Mouse (Mus musculus) limb, embryonic 11.5 days (tissue): ENCODE results near the gene Dcaf4. TPM values are rescaled to one million over a fixed set of nuclear protein-coding genes. Genes with fewer than 3 reads are reported as not detected.

Experiments used
- ATAC-seq: fragments of 200-750 bp; cut with Nextera tagmentation; 2 replicates; pipeline ENCODE4 v1.8.0; 2017; ENCODE audit warnings: low read depth; ENCODE audit not compliant: insufficient number of reproducible peaks, low FRiP score, low TSS enrichment
- DNase-seq: peaks from one replicate; pipeline ENCODE4 v3.0.0-alpha.2; 2015; ENCODE audit warnings: low spot score
- H3K27ac ChIP-seq: fragments of 300-500 bp; sonication (generic); replicated peaks from 2 replicates; pipeline ENCODE4 v1.5.1; 2014; ENCODE audit warnings: low read depth, mild to moderate bottlenecking, low read length
- H3K27me3 ChIP-seq: fragments of 300-500 bp; sonication (generic); 2 replicates; pipeline ENCODE4 v1.6.1; 2014; ENCODE audit warnings: mild to moderate bottlenecking, low read length, mixed read lengths; ENCODE audit not compliant: control insufficient read depth, insufficient read depth
- H3K36me3 ChIP-seq: fragments of 300-500 bp; sonication (generic); 2 replicates; pipeline ENCODE4 v1.6.1; 2014; ENCODE audit warnings: mild to moderate bottlenecking, low read length, moderate library complexity, mixed read lengths; ENCODE audit not compliant: control insufficient read depth, insufficient read depth
- H3K4me1 ChIP-seq: fragments of 300-500 bp; sonication (generic); 2 replicates; pipeline ENCODE4 v1.6.1; 2014; ENCODE audit warnings: low read length, mixed read lengths; ENCODE audit not compliant: control insufficient read depth, insufficient read depth
- H3K4me2 ChIP-seq: fragments of 300-500 bp; sonication (generic); 2 replicates; pipeline ENCODE4 v1.6.1; 2014; ENCODE audit warnings: low read depth, mild to moderate bottlenecking, moderate library complexity; ENCODE audit not compliant: severe bottlenecking
- H3K4me3 ChIP-seq: fragments of 300-500 bp; sonication (generic); 2 replicates; pipeline ENCODE4 v1.5.1; 2014; ENCODE audit warnings: low read depth, low read length
- H3K9ac ChIP-seq: fragments of 300-500 bp; sonication (generic); 2 replicates; pipeline ENCODE4 v1.6.1; 2014; ENCODE audit warnings: mild to moderate bottlenecking, low read length
- H3K9me3 ChIP-seq: fragments of 300-500 bp; sonication (generic); 2 replicates; pipeline ENCODE4 v1.6.1; 2016; ENCODE audit warnings: low read length; ENCODE audit not compliant: control insufficient read depth
- WGBS: fragments of 180-500 bp; shearing (Covaris S2); extraction: QIAGEN DNeasy Blood & Tissue Kit; methylation state at CpG from one replicate; pipeline ENCODE4 v1.1.7; 2014; 5-methylcytosine and 5-hydroxymethylcytosine counted together
- polyA plus RNA-seq: library from polyadenylated mRNA; unstranded; fragments of >200 nt; fragmentation: Nextera tagmentation; extraction: Ambion mirVana; gene quantifications from 2 replicates; pipeline ENCODE4 v1.2.1, GENCODE M21; 2014

Dcaf4 gene
- polyA plus RNA-seq, 1 experiment from 2014 or later, result 28.1 TPM

DNA sequence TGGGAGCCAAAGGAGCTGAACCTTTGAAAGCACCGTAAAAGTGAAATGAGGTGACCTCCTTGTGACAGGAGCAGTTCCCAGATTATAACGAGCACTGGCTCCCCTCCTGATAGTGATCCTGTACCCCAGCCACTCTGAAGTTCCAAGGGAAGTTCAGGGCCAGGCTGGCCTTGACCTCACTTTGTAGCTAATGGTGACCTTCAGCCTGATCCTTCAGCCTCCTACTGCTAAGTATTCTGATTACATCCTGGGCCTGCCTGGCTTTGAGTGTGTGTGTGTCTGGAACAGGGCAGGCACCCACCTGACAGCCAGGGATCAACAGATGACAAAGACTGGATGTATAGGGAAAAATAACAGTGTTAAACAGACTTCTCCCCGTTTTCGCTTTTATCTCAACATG is 3.6 kb downstream of the Dcaf4 start:
- no peak overlapping the region for H3K27ac ChIP-seq
- no peak for DNase-seq
- H3K4me1 ChIP-seq, result no peaks in the 10 kb centered on the region
- no peak overlapping the region for H3K4me2 ChIP-seq
- WGBS, result 55% methylated on average over 4 of the region's 4 CpGs
- H3K9me3 ChIP-seq, result no peaks in the 10 kb centered on the region
- no peak overlapping the region for H3K9ac ChIP-seq
- no peak for ATAC-seq
- no peaks in the 10 kb centered on the region for H3K36me3 ChIP-seq
- no peak overlapping the region for H3K4me3 ChIP-seq
- no peaks in the 10 kb centered on the region for H3K27me3 ChIP-seq

DNA sequence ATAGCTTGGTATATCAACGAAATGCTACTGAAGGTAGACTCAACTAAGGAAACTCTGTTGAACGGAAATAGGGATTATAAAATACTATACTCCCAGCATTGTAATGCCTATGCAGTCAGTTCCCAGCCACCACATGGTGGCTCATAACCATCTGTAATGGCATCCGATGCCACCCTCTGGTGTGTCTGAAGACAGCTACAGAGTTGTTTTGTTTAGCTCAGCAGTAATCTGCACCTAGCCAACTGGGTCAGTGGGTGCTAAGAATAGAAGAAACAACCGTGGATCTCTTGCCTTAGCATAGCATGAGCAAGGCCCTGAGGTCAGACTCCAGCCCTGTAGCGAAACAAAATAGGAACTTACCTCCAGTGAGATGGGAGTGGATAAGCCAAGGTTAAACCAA is 4.1 kb downstream of the Dcaf4 start:
- Histone ChIP-seq H3K36me3 (no peaks in the 10 kb centered on the region), H3K9me3 (no peaks in the 10 kb centered on the region), H3K4me1 (no peaks in the 10 kb centered on the region), H3K4me3 (no peak overlapping the region), H3K27ac (no peak overlapping the region), H3K9ac (no peak overlapping the region), H3K4me2 (no peak overlapping the region), H3K27me3 (no peaks in the 10 kb centered on the region)
- 86% methylated on average over 5 of the region's 5 CpGs for WGBS
- DNase-seq (no peak), ATAC-seq (no peak)

DNA sequence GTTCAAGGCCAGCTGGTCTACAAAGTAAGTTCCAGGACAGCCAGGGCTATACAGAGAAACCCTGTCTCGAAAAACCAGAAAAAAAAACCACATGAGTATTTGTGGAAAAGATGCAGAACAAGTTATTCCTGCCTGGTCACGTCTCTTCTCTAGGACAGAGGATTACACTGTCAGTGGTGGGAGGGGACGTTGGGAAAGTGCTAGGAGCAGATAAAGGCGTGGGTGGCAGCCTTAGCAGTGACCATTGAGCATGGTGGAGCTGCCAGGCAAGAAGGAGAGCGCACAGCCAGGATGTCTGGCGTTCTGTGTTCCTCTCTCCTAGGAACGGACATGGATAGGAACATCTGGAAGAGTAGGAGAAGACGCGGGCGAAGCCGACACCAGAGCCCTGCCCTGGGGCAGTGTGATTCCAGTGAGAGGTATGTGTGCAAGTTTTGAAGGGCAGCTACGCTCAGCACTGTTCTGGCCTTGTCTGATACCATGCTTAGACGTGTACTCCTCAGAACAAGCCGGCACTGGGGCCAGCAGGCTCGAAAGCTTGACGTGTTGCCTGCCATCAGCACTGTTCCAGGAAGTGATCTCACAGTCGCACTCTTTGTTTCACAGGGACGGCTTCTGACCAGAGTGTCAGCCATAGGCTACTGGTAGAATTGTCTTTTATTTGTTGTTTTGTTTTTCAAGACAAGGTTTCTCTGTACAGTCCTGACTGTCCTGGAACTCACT is 5.7 kb downstream of the Dcaf4 start:
- Histone ChIP-seq H3K9ac (no peak overlapping the region), H3K9me3 (no peaks in the 10 kb centered on the region), H3K36me3 (no peaks in the 10 kb centered on the region), H3K4me1 (no peaks in the 10 kb centered on the region), H3K4me2 (no peak overlapping the region), H3K4me3 (no peak overlapping the region), H3K27ac (no peak overlapping the region), H3K27me3 (no peaks in the 10 kb centered on the region)
- 79% methylated on average over 18 of the region's 18 CpGs for WGBS
- ATAC-seq (no peak), DNase-seq (no peak)

DNA sequence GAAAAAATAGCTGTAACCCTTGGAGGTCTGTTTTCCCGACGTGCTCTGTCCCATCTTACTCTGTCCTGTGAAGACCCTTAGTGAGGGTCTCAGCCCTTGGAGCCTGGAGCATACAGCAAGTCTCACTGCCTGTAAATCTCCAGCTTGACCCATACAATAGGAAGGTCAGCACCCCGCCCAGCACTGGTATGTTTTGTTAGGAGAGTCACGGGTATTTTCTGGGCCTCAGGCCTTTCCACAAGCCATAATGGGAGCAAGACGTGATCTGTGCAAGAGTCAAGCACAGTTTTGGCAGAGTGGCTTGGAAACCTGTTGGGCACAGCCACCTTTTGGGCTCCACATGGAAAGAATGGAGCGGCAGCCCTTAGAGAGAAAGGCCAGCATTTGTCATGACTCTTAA is 7.5 kb downstream of the Dcaf4 start:
- H3K4me1 ChIP-seq, result no peaks in the 10 kb centered on the region
- H3K4me3 ChIP-seq, result no peak overlapping the region
- H3K9ac ChIP-seq, result no peak overlapping the region
- H3K9me3 ChIP-seq, result no peaks in the 10 kb centered on the region
- DNase-seq (no peak), ATAC-seq (no peak)
- no peak overlapping the region for H3K27ac ChIP-seq
- no peaks in the 10 kb centered on the region for H3K27me3 ChIP-seq
- H3K4me2 ChIP-seq, result no peak overlapping the region
- no peaks in the 10 kb centered on the region for H3K36me3 ChIP-seq
- WGBS, result 55% methylated on average over 6 of the region's 6 CpGs

DNA sequence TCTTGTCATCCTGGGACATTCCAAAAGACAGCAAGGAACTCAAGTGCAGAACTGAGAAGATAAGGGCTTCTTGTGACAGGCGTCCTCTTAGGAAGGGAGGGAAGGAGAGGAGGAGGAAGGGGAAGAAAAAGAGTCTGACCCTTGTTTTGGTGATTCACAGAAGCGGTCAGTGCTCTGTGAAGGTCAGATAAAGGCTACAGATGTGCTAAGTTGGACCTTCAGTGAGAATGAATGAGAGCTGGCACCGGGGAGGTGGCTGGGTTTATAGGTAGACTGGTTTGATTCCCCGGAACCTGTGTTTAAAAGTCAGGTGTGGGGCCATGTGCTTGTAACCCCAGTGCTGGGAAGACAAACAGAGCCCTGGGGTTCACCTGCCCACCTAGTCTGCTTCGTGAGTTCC is 8.4 kb downstream of the Dcaf4 start:
- no peaks in the 10 kb centered on the region for H3K9me3 ChIP-seq
- 86% methylated on average over 5 of the region's 5 CpGs for WGBS
- no peak for ATAC-seq
- H3K4me1 ChIP-seq, result no peaks in the 10 kb centered on the region
- H3K27me3 ChIP-seq, result no peaks in the 10 kb centered on the region
- H3K27ac ChIP-seq, result no peak overlapping the region
- H3K36me3 ChIP-seq, result no peaks in the 10 kb centered on the region
- no peak overlapping the region for H3K4me2 ChIP-seq
- DNase-seq, result no peak
- no peak overlapping the region for H3K4me3 ChIP-seq
- no peak overlapping the region for H3K9ac ChIP-seq

DNA sequence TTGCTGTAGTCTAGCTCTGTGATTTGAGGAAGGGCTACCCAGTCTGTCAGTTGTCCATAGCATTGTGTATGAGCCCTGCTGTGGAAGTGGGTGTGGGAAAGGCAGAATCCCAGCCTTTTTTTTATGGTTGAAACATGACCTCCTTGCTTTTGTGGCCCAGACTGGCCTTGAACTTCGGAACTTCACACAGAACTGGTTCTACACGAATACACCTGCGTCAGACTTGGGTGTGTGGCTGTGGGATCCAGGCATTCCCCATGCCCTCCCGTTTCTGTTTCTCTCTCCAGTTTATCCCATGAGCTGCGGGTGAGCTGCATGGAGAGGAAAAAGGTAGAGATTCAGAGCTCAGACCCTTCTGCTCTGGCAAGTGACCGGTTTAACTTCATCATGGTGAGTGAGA is 11.7 kb downstream of the Dcaf4 start:
- Histone ChIP-seq H3K27ac (no peak overlapping the region), H3K4me1 (0 out of 2 replicates have a peak, but pooled peaks cover 3% of the 10 kb centered on the region), H3K27me3 (no peaks in the 10 kb centered on the region), H3K9ac (no peak overlapping the region), H3K4me2 (no peak overlapping the region), H3K9me3 (no peaks in the 10 kb centered on the region), H3K36me3 (no peaks in the 10 kb centered on the region; the same call in 1 of the 2 replicates), H3K4me3 (no peak overlapping the region)
- DNase-seq (no peak), ATAC-seq (no peak)
- 88% methylated on average over 6 of the region's 6 CpGs for WGBS

DNA sequence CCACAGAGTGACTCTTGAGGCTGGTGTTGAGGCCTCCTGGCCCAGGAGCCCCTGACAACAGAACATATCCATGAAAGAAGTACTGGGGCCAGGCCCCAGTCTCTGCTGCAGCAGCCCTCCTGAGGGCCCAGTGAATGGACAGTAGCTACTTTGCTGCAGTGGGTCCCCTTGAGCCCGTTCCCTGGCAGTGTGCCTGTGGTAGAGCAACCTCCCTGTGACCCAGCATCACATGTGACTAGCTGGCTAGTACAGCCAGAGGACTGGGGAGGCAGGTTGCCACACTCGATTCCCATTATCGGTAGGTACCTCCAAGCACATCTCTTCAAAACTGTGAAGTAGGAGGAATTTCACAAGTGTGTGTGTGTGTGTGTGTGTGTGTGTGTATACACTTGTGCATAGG is 12.7 kb downstream of the Dcaf4 start:
- no peak overlapping the region for H3K9ac ChIP-seq
- no peak for ATAC-seq
- 0 out of 2 replicates have a peak, but pooled peaks cover 3% of the 10 kb centered on the region for H3K4me1 ChIP-seq
- no peak overlapping the region for H3K27ac ChIP-seq
- no peak for DNase-seq
- no peak overlapping the region for H3K4me3 ChIP-seq
- H3K4me2 ChIP-seq, result no peak overlapping the region
- 97% methylated on average over 3 of the region's 3 CpGs for WGBS
- no peaks in the 10 kb centered on the region; the same call in 1 of the 2 replicates for H3K36me3 ChIP-seq
- no peaks in the 10 kb centered on the region for H3K27me3 ChIP-seq
- H3K9me3 ChIP-seq, result no peaks in the 10 kb centered on the region

DNA sequence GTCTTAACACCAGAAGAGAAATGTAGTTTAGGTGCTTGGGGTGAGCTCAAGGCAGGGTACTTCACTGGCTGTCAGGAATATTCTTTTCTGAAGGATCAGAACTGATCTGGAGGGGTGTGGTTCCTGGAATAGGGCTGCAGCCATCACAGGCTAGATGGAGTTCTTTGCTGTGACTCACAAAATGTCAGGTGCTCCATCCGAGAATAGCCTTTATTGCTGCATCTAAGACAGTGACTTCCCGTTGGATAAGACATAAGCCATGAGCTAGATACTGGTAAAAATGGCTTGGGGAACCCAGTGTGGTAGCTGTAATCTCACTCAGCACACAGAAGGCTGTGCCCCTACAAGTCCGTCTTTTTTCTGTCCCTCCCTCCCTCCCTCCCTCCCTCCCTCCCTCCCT is 13.9 kb downstream of the Dcaf4 start:
- H3K4me2 ChIP-seq, result no peak overlapping the region
- H3K4me1 ChIP-seq, result 0 out of 2 replicates have a peak, but pooled peaks cover 3% of the 10 kb centered on the region
- 80% methylated on average over 3 of the region's 3 CpGs for WGBS
- H3K4me3 ChIP-seq, result no peak overlapping the region
- H3K9ac ChIP-seq, result no peak overlapping the region
- peaks cover 2% of the 10 kb centered on the region for H3K36me3 ChIP-seq
- H3K27me3 ChIP-seq, result no peaks in the 10 kb centered on the region
- DNase-seq (no peak), ATAC-seq (no peak)
- no peak overlapping the region for H3K27ac ChIP-seq
- H3K9me3 ChIP-seq, result no peaks in the 10 kb centered on the region

DNA sequence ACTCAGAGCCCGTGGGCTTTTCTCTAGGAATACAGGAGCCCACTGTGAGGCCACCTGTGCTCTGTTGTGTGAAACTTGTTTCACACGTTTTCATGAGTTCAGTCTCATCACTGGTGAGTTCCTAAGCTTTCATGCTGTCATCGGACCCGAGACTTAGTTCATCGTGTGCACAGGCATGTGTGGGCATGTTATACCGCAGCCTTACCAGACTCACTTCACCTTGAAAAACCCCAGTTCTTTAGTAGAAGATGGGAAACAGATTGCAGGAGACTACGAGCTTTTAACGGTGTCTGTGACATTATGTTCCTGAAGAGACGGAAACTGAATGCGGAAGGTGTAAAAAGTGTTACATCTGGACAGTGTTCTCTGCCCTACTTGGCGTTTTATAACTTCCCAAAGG is 15.2 kb downstream of the Dcaf4 start:
- H3K9me3 ChIP-seq, result no peaks in the 10 kb centered on the region
- no peaks in the 10 kb centered on the region for H3K27me3 ChIP-seq
- H3K4me2 ChIP-seq, result no peak overlapping the region
- ATAC-seq (no peak), DNase-seq (no peak)
- WGBS, result 75% methylated on average over 11 of the region's 11 CpGs
- no peak overlapping the region for H3K4me3 ChIP-seq
- H3K4me1 ChIP-seq, result 0 out of 2 replicates have a peak, but pooled peaks cover 3% of the 10 kb centered on the region
- H3K36me3 ChIP-seq, result peaks cover 6% of the 10 kb centered on the region
- H3K9ac ChIP-seq, result no peak overlapping the region
- H3K27ac ChIP-seq, result no peak overlapping the region
